In the genomic region with DNA sequence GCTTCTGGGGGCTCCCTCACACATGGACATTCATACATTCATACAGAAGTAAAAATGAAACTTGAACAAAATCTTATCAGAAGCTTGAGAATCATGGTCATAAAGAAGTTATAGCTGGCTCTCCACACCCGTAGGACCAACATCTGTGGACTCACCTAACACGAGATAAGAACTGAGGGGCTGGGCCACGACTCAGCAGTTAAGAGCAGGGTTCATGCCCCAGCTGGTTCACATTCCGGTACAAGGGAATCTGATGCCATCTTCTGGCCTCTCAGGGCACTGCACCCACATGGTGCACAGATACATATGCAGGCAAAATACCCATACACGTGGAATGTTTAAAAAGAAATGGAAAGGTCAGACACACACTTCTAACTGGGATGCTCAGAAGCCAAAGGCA, we compare ENCODE assay signal across 9 mouse cellular contexts. TPM values are rescaled to one million over a fixed set of nuclear protein-coding genes. Genes with fewer than 3 reads are reported as not detected.
A peak's percentile ranks its signal among the peaks of the same experiment; 100 is the strongest.
DNase-seq lines count a peak whose midpoint lies in the region; ATAC-seq and TF ChIP-seq lines count a peak whose summit lies in the region.
"Had no signal": no experiment of that assay in that cellular context is flagged by ENCODE, and none has a peak within 500 bp of the region (broad histone marks: within the 10 kb centered on the region; RNA-seq: fewer than 3 reads in every experiment).

No protein-coding gene starts in this region.

- no peak for ATAC-seq in kidney, embryonic 15.5 days (replicated peaks; ENCODE audit: low FRiP score)
- peak; percentile 56 for ATAC-seq in monocyte, adult 5-6 weeks (replicated peaks; ENCODE audit: insufficient number of reproducible peaks, low FRiP score, low TSS enrichment, poor library complexity, severe bottlenecking)

- no peak for TF ChIP-seq POLR2A in kidney, adult 2 months (IDR thresholded peaks at IDR 0.05; ENCODE audit: low read depth, low read length)

- intact Hi-C loops in left cerebral cortex, postnatal 25 days (cut with DNase I), result no loop called here

- peaks cover 3% of the 10 kb centered on the region; the same call in 1 of the 2 replicates for H3K4me1 ChIP-seq in kidney, adult 2 months (ENCODE audit: control insufficient read depth, insufficient read depth, low read length)
- H3K4me1 ChIP-seq in kidney, embryonic 15.5 days, result peaks cover 11% of the 10 kb centered on the region
- no peaks in the 10 kb centered on the region; the same call in 1 of the 2 replicates for H3K4me1 ChIP-seq in heart, embryonic 10.5 days

- no peaks in the 10 kb centered on the region for H3K27me3 ChIP-seq in kidney, adult 2 months (replicated peaks; ENCODE audit: control insufficient read depth, insufficient read depth, low read length)
- H3K27me3 ChIP-seq in kidney, embryonic 15.5 days, result no peaks in the 10 kb centered on the region
- no peaks in the 10 kb centered on the region for H3K27me3 ChIP-seq in heart, embryonic 10.5 days (ENCODE audit: insufficient read depth, poor library complexity, severe bottlenecking)
- H3K27me3 ChIP-seq: heart, embryonic 15.5 days had no signal

- H3K9ac ChIP-seq in kidney, embryonic 15.5 days, result no peak overlapping the region
- H3K9ac ChIP-seq: heart, embryonic 15.5 days had no signal

- H3K27ac ChIP-seq in kidney, adult 2 months (ENCODE audit: insufficient read depth, low read depth, low read length), result no peak overlapping the region
- no peak overlapping the region for H3K27ac ChIP-seq in kidney, embryonic 15.5 days
- no peak overlapping the region for H3K27ac ChIP-seq in heart, embryonic 10.5 days
- H3K27ac ChIP-seq: heart, embryonic 15.5 days had no signal

- peak; percentile 81 for TF ChIP-seq CTCF in kidney, adult 2 months (conservative IDR thresholded peaks at IDR 0.05; ENCODE audit: insufficient read depth, insufficient read length, low read depth, low read length)

- H3K4me3 ChIP-seq in kidney, adult 2 months (ENCODE audit: insufficient read depth, low read depth, low read length), result no peak overlapping the region
- H3K4me3 ChIP-seq in kidney, embryonic 15.5 days (replicated peaks), result no peak overlapping the region
- H3K4me3 ChIP-seq in heart, embryonic 10.5 days, result no peak overlapping the region
- H3K4me3 ChIP-seq: heart, embryonic 15.5 days had no signal

- DNase-seq in kidney, adult 2 months, result peak; percentile 79
- DNase-seq in MN1 (ENCODE audit: low spot score), result peak; percentile 23
- peak; percentile 71 to 85 for DNase-seq in cerebellum, postnatal 14 days
- peak; percentile 89 for DNase-seq in heart, embryonic 10.5 days (ENCODE audit: low spot score)
- DNase-seq in left cerebral cortex, postnatal 25 days (ENCODE audit: low spot score in 2 of 2), result peak; percentile 27 to 31
- DNase-seq in thymus, postnatal 10 days (ENCODE audit: low spot score in 2 of 2), result peak; percentile 40 to 68

- H3K4me2 ChIP-seq in kidney, embryonic 15.5 days, result no peak overlapping the region
- H3K4me2 ChIP-seq: heart, embryonic 15.5 days had no signal

- H3K36me3 ChIP-seq in kidney, adult 2 months (ENCODE audit: control insufficient read depth, insufficient read depth, low read length), result no peaks in the 10 kb centered on the region
- H3K36me3 ChIP-seq in kidney, embryonic 15.5 days, result peaks cover 1% of the 10 kb centered on the region
- H3K36me3 ChIP-seq in heart, embryonic 10.5 days, result peaks cover 3% of the 10 kb centered on the region; the same call in 1 of the 2 replicates

- WGBS in kidney, adult 2 months, result 23% methylated on average over 5 of the region's 5 CpGs
- WGBS in kidney, embryonic 15.5 days, result 21% methylated on average over 5 of the region's 5 CpGs
- WGBS in heart, embryonic 10.5 days, result 10% methylated on average over 5 of the region's 5 CpGs

- no peaks in the 10 kb centered on the region for H3K9me3 ChIP-seq in kidney, embryonic 15.5 days (replicated peaks)
- H3K9me3 ChIP-seq in heart, embryonic 10.5 days, result no peaks in the 10 kb centered on the region
- H3K9me3 ChIP-seq: heart, embryonic 15.5 days had no signal

RNA-seq across cellular contexts. Expression of a gene that starts 3.1 kb away (rescaled TPM):
- polyA plus RNA-seq in kidney, adult 2 months (2012; rRNA removed), result 33.1 and 38.5 TPM in 2 replicates
- 21.4 and 22.3 TPM in 2 replicates for polyA plus RNA-seq in kidney, embryonic 15.5 days (2015; fragmentation: Nextera tagmentation; extraction: Ambion mirVana)
- polyA plus RNA-seq in heart, embryonic 10.5 days (2016; fragmentation: Nextera tagmentation; extraction: Ambion mirVana), result 19.2 and 19.6 TPM in 2 replicates
- 10 to 100 TPM; 15.3 to 16.9 TPM for total RNA-seq in left cerebral cortex, postnatal 25 days (2021)
- 4.8 to 6.3 TPM (median 5.8 TPM) in 3 replicates for total RNA-seq in monocyte, adult 5-6 weeks (2017)

RNA-seq across cellular contexts. Expression of a gene that starts 3.2 kb away (rescaled TPM):
- polyA plus RNA-seq in kidney, adult 2 months (2012; rRNA removed), result 10.1 and 12.2 TPM in 2 replicates
- 21.1 and 21.7 TPM in 2 replicates for polyA plus RNA-seq in kidney, embryonic 15.5 days (2015; fragmentation: Nextera tagmentation; extraction: Ambion mirVana)
- 16.6 and 20.3 TPM in 2 replicates for polyA plus RNA-seq in heart, embryonic 10.5 days (2016; fragmentation: Nextera tagmentation; extraction: Ambion mirVana)
- total RNA-seq in left cerebral cortex, postnatal 25 days (2021), result 10 to 100 TPM; 84.9 to 88.4 TPM
- total RNA-seq in monocyte, adult 5-6 weeks (2017), result 19.5 to 26.1 TPM (median 24.7 TPM) in 3 replicates

RNA-seq across cellular contexts. Expression of a gene that starts 29.2 kb away (rescaled TPM):
- polyA plus RNA-seq in kidney, adult 2 months (2012; rRNA removed), result 5.4 and 7.6 TPM in 2 replicates
- 3.3 and 4.0 TPM in 2 replicates for polyA plus RNA-seq in kidney, embryonic 15.5 days (2015; fragmentation: Nextera tagmentation; extraction: Ambion mirVana)
- 0.79 and 1.7 TPM in 2 replicates for polyA plus RNA-seq in heart, embryonic 10.5 days (2016; fragmentation: Nextera tagmentation; extraction: Ambion mirVana)
- 1 to 10 TPM; 6.6 to 7.9 TPM for total RNA-seq in left cerebral cortex, postnatal 25 days (2021)
- 3.2 to 12.4 TPM (median 7.9 TPM) in 3 replicates for total RNA-seq in monocyte, adult 5-6 weeks (2017)

Comparison
In these comparisons a context has a peak if more than half of its experiments do, and no peak if none do; other contexts are left out.
1. DNase-seq: peak in every context shown above with its lines; median percentile 89 in heart, embryonic 10.5 days; 79 in kidney, adult 2 months; 78 in cerebellum, postnatal 14 days; 54 in thymus, postnatal 10 days; 29 in left cerebral cortex, postnatal 25 days; 23 in MN1.